Comparison of ENCODE assay signal across 16 mouse cellular contexts in genomic region chr13:111777179-111777578, GRCm38 (mm10). TPM values are rescaled to one million over a fixed set of nuclear protein-coding genes. Genes with fewer than 3 reads are reported as not detected.
DNase-seq lines count a peak whose midpoint lies in the region; ATAC-seq and TF ChIP-seq lines count a peak whose summit lies in the region.
"Had no signal": no experiment of that assay in that cellular context is flagged by ENCODE, and none has a peak within 500 bp of the region (broad histone marks: within the 10 kb centered on the region; RNA-seq: fewer than 3 reads in every experiment).

No protein-coding gene starts in this region.

- no peaks in the 10 kb centered on the region for H3K9me3 ChIP-seq in forebrain, embryonic 15.5 days
- H3K9me3 ChIP-seq in forebrain, embryonic 10.5 days = no peaks in the 10 kb centered on the region
- H3K9me3 ChIP-seq in lung, embryonic 14.5 days (ENCODE audit: low read depth, low read length) = no peaks in the 10 kb centered on the region
- H3K9me3 ChIP-seq in forebrain, postnatal 0 days (ENCODE audit: low read length) = no peaks in the 10 kb centered on the region

- 46% methylated on average over 7 of the region's 7 CpGs for WGBS in forebrain, embryonic 15.5 days
- WGBS in forebrain, embryonic 10.5 days = 79% methylated on average over 7 of the region's 7 CpGs
- 39% methylated on average over 7 of the region's 7 CpGs for WGBS in lung, embryonic 14.5 days
- WGBS in forebrain, postnatal 0 days = 34% methylated on average over 7 of the region's 7 CpGs

- no peak overlapping the region for H3K4me3 ChIP-seq in forebrain, embryonic 15.5 days
- no peak overlapping the region for H3K4me3 ChIP-seq in forebrain, embryonic 10.5 days
- H3K4me3 ChIP-seq in lung, embryonic 14.5 days (ENCODE audit: low read depth, low read length) = no peak overlapping the region
- H3K4me3 ChIP-seq in forebrain, postnatal 0 days (ENCODE audit: low read depth, low read length) = no peak overlapping the region
- H3K4me3 ChIP-seq: layer of hippocampus, adult 2 months had no signal

- no peak overlapping the region for H3K9ac ChIP-seq in forebrain, embryonic 15.5 days (replicated peaks)
- no peak overlapping the region for H3K9ac ChIP-seq in lung, embryonic 14.5 days
- H3K9ac ChIP-seq in forebrain, postnatal 0 days = no peak overlapping the region
- H3K9ac ChIP-seq: liver, embryonic 14.5 days had no signal

- no peak for DNase-seq in forebrain, embryonic 10.5 days (ENCODE audit: extremely low spot score, low spot score)
- peak; percentile 24 for DNase-seq in lung, embryonic 14.5 days
- DNase-seq in lung, postnatal 36 days = no peak
- peak; percentile 61 for DNase-seq in forebrain, postnatal 0 days
- DNase-seq in naive thymus-derived CD4-positive, alpha-beta T cell, adult 2 months (ENCODE audit: low read depth) = peak; percentile 27
- no peak for DNase-seq in layer of hippocampus, postnatal 36 days
- DNase-seq: adrenal gland, postnatal 25 days; B cell, adult 2 months; cerebellum, adult 11 months; heart, adult 11 months; kidney, adult 9 months; right cerebral cortex, postnatal 25 days had no signal

- ATAC-seq in forebrain, embryonic 15.5 days (replicated peaks) = peak; percentile 65
- no peak for ATAC-seq in lung, embryonic 14.5 days (ENCODE audit: insufficient read depth)
- ATAC-seq in forebrain, postnatal 0 days = peak; percentile 90
- ATAC-seq in monocyte, adult 5-6 weeks (replicated peaks; ENCODE audit: insufficient number of reproducible peaks, low FRiP score, low TSS enrichment, poor library complexity, severe bottlenecking) = no peak

- H3K27ac ChIP-seq in forebrain, embryonic 15.5 days (replicated peaks) = 0 out of 2 replicates have a peak overlapping the region, but pooled peaks have one; percentile 3
- no peak overlapping the region for H3K27ac ChIP-seq in forebrain, embryonic 10.5 days
- no peak overlapping the region for H3K27ac ChIP-seq in lung, embryonic 14.5 days (ENCODE audit: low read depth)
- no peak overlapping the region for H3K27ac ChIP-seq in forebrain, postnatal 0 days (ENCODE audit: low read depth, low read length)
- H3K27ac ChIP-seq: layer of hippocampus, adult 2 months; liver, embryonic 14.5 days had no signal

- no peaks in the 10 kb centered on the region for H3K27me3 ChIP-seq in forebrain, embryonic 15.5 days
- no peaks in the 10 kb centered on the region for H3K27me3 ChIP-seq in forebrain, embryonic 10.5 days (ENCODE audit: poor library complexity, severe bottlenecking)
- H3K27me3 ChIP-seq in lung, embryonic 14.5 days (ENCODE audit: insufficient read depth, low read length) = no peaks in the 10 kb centered on the region
- no peaks in the 10 kb centered on the region for H3K27me3 ChIP-seq in forebrain, postnatal 0 days (ENCODE audit: insufficient read depth, low read length)

- peaks cover 15% of the 10 kb centered on the region for H3K4me1 ChIP-seq in forebrain, embryonic 15.5 days
- peaks cover 11% of the 10 kb centered on the region for H3K4me1 ChIP-seq in forebrain, embryonic 10.5 days
- 0 out of 2 replicates have a peak, but pooled peaks cover 5% of the 10 kb centered on the region for H3K4me1 ChIP-seq in lung, embryonic 14.5 days (ENCODE audit: insufficient read depth)
- H3K4me1 ChIP-seq in forebrain, postnatal 0 days (ENCODE audit: insufficient read depth) = no peaks in the 10 kb centered on the region

- peaks cover 4% of the 10 kb centered on the region; the same call in 1 of the 2 replicates for H3K36me3 ChIP-seq in forebrain, embryonic 15.5 days
- H3K36me3 ChIP-seq in forebrain, embryonic 10.5 days (replicated peaks) = peaks cover 42% of the 10 kb centered on the region
- H3K36me3 ChIP-seq in lung, embryonic 14.5 days (ENCODE audit: insufficient read depth) = peaks cover 42% of the 10 kb centered on the region
- peaks cover 4% of the 10 kb centered on the region; the same call in 1 of the 2 replicates for H3K36me3 ChIP-seq in forebrain, postnatal 0 days (ENCODE audit: insufficient read depth)

- TF ChIP-seq CTCF in lung, embryonic 14.5 days (IDR thresholded peaks at IDR 0.05; ENCODE audit: low read depth) = no peak
- TF ChIP-seq CTCF in forebrain, postnatal 0 days (IDR thresholded peaks at IDR 0.05; ENCODE audit: low read depth) = no peak

- H3K4me2 ChIP-seq in forebrain, embryonic 15.5 days (replicated peaks) = no peak overlapping the region
- H3K4me2 ChIP-seq in lung, embryonic 14.5 days = no peak overlapping the region
- no peak overlapping the region for H3K4me2 ChIP-seq in forebrain, postnatal 0 days (ENCODE audit: low read depth)

RNA-seq across cellular contexts. Expression of gene Map3k1, which starts 31.6 kb away (rescaled TPM):
- polyA plus RNA-seq in forebrain, embryonic 15.5 days (2015; fragmentation: Nextera tagmentation; extraction: Ambion mirVana) = 9.8 and 9.9 TPM in 2 replicates
- 13.4 and 13.9 TPM in 2 replicates for polyA plus RNA-seq in forebrain, embryonic 10.5 days (2016; fragmentation: Nextera tagmentation; extraction: Ambion mirVana)
- 37.2 and 39.8 TPM in 2 replicates for polyA plus RNA-seq in lung, embryonic 14.5 days (2014; fragmentation: Nextera tagmentation; extraction: Ambion mirVana)
- 14.3 and 18.9 TPM in 2 replicates for total RNA-seq in forebrain, postnatal 0 days (2014; rRNA removed)
- 4.0 and 7.0 TPM in 2 replicates for polyA plus RNA-seq in forebrain, postnatal 0 days (2015; fragmentation: Nextera tagmentation; extraction: Ambion mirVana)
- total RNA-seq in monocyte, adult 5-6 weeks (2017) = 89.3 to 167 TPM (median 89.4 TPM) in 3 replicates
- total RNA-seq in layer of hippocampus, postnatal 36 days (2021) = 10 to 100 TPM; 12.2 to 17.1 TPM

Comparison
In these comparisons a context has a peak if more than half of its experiments do, and no peak if none do; other contexts are left out.
1. DNase-seq: peak in lung, embryonic 14.5 days (single experiment), forebrain, postnatal 0 days (single experiment) and naive thymus-derived CD4-positive, alpha-beta T cell, adult 2 months (single experiment); none in forebrain, embryonic 10.5 days (single experiment), lung, postnatal 36 days (single experiment) and layer of hippocampus, postnatal 36 days (0 of 2).
2. ATAC-seq: peak in forebrain, embryonic 15.5 days (single experiment) and forebrain, postnatal 0 days (single experiment); none in lung, embryonic 14.5 days (single experiment) and monocyte, adult 5-6 weeks (single experiment).